Mouse (Mus musculus): Measurements from ENCODE around the gene Teddm1a. TPM values are rescaled to one million over a fixed set of nuclear protein-coding genes. Genes with fewer than 3 reads are reported as not detected.
"Not testable (repeated sequence)": the region's sequence is repeated elsewhere in the genome, so short reads cannot be mapped to it uniquely, and the experiment has no call there.

Teddm1a gene
- not detected in 2 replicates for polyA plus RNA-seq (2014; fragmentation: Nextera tagmentation; extraction: Ambion mirVana)

- Histone ChIP-seq H3K36me3 (ENCODE audit: control insufficient read depth, insufficient read depth, low read length) (no peaks in the 10 kb centered on the region), H3K4me2 (ENCODE audit: low read length) (no peak within 1 kb of the TSS), H3K27me3 (ENCODE audit: control insufficient read depth, insufficient read depth, low read length) (no peaks in the 10 kb centered on the region), H3K9ac (replicated peaks; ENCODE audit: low read length) (no peak within 1 kb of the TSS), H3K9me3 (ENCODE audit: control insufficient read depth, low read length) (no peaks in the 10 kb centered on the region), H3K4me3 (replicated peaks; ENCODE audit: low read depth, low read length) (no peak within 1 kb of the TSS), H3K27ac (replicated peaks; ENCODE audit: low read depth, low read length) (no peak within 1 kb of the TSS), H3K4me1 (ENCODE audit: control insufficient read depth, insufficient read depth, low read length) (0 out of 2 replicates have a peak, but pooled peaks cover 3% of the 10 kb centered on the region)
- no peak for ATAC-seq (ENCODE audit: low FRiP score, low TSS enrichment)
- 86% methylated on average over 4 of the region's 4 CpGs for WGBS
- DNase-seq: no peak
Measured at GRCm38 (mm10) chr1:153891442-153891841, at the start of gene Teddm1a. Teddm1a (plus strand) TSS chr1:153891742.

DNA sequence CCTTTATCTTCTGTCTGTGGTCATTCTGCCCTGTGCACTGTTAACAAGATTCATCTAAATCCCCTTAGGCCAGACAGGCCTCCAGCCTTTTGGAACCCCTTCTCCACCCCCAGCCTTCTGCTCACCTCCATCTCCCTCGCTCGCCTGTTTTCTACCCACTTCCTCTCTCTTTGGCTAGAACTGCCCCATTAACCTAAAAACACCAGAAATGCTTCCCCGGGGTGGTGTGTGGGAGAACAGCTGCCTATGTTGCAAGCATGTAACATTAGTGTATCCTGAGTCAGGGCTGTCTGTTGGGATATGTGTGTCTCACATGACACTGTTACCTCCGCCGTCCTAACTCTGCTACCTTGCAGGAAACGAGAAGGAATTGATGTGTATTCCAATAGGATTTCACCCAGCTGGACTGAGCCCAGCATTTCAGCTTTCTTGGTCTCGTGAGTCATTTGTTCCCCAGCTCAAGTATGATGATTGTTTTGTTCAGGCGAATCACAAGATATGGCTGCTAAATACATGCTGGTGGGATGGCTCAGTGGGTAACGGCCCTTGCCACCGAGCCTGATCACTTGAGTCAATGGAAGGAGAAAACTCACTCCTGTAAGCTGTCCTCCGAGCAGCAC is 49.3 kb upstream of the Teddm1a start:
- no peaks in the 10 kb centered on the region for H3K9me3 ChIP-seq (ENCODE audit: control insufficient read depth, low read length)
- H3K9ac ChIP-seq (replicated peaks; ENCODE audit: low read length): no peak overlapping the region
- H3K4me2 ChIP-seq (ENCODE audit: low read length): no peak overlapping the region
- DNase-seq (no peak), ATAC-seq (ENCODE audit: low FRiP score, low TSS enrichment) (no peak)
- WGBS: 88% methylated on average over 11 of the region's 11 CpGs
- no peak overlapping the region for H3K27ac ChIP-seq (replicated peaks; ENCODE audit: low read depth, low read length)
- no peaks in the 10 kb centered on the region for H3K36me3 ChIP-seq (ENCODE audit: control insufficient read depth, insufficient read depth, low read length)
- H3K4me1 ChIP-seq (ENCODE audit: control insufficient read depth, insufficient read depth, low read length): no peaks in the 10 kb centered on the region
- H3K27me3 ChIP-seq (ENCODE audit: control insufficient read depth, insufficient read depth, low read length): no peaks in the 10 kb centered on the region
- no peak overlapping the region for H3K4me3 ChIP-seq (replicated peaks; ENCODE audit: low read depth, low read length)

GRCm38 (mm10) chr1:153844042-153844441 is 47.5 kb upstream of the Teddm1a start, which contains the start of gene Rgsl1:
Rgsl1 (minus strand) TSS chr1:153844142.
- no peak within 1 kb of the TSS for H3K27ac ChIP-seq (replicated peaks; ENCODE audit: low read depth, low read length)
- 97% methylated on average over 8 of the region's 8 CpGs for WGBS
- H3K4me3 ChIP-seq (replicated peaks; ENCODE audit: low read depth, low read length): no peak within 1 kb of the TSS
- DNase-seq: no peak
- H3K4me2 ChIP-seq (ENCODE audit: low read length): no peak within 1 kb of the TSS
- H3K9ac ChIP-seq (replicated peaks; ENCODE audit: low read length): no peak within 1 kb of the TSS
- no peaks in the 10 kb centered on the region for H3K27me3 ChIP-seq (ENCODE audit: control insufficient read depth, insufficient read depth, low read length)
- no peaks in the 10 kb centered on the region for H3K9me3 ChIP-seq (ENCODE audit: control insufficient read depth, low read length)
- H3K4me1 ChIP-seq (ENCODE audit: control insufficient read depth, insufficient read depth, low read length): no peaks in the 10 kb centered on the region
- H3K36me3 ChIP-seq (ENCODE audit: control insufficient read depth, insufficient read depth, low read length): no peaks in the 10 kb centered on the region
- no peak for ATAC-seq (ENCODE audit: low FRiP score, low TSS enrichment)

GRCm38 (mm10) chr1:153846420-153846819 is 45.1 kb upstream of the Teddm1a start:
- H3K36me3 ChIP-seq (ENCODE audit: control insufficient read depth, insufficient read depth, low read length): no peaks in the 10 kb centered on the region
- no peak overlapping the region for H3K9ac ChIP-seq (replicated peaks; ENCODE audit: low read length)
- ATAC-seq (ENCODE audit: low FRiP score, low TSS enrichment) (no peak), DNase-seq (no peak)
- no peaks in the 10 kb centered on the region for H3K9me3 ChIP-seq (ENCODE audit: control insufficient read depth, low read length)
- 90% methylated on average over 7 of the region's 7 CpGs for WGBS
- no peak overlapping the region for H3K4me2 ChIP-seq (ENCODE audit: low read length)
- H3K4me1 ChIP-seq (ENCODE audit: control insufficient read depth, insufficient read depth, low read length): no peaks in the 10 kb centered on the region
- no peaks in the 10 kb centered on the region for H3K27me3 ChIP-seq (ENCODE audit: control insufficient read depth, insufficient read depth, low read length)
- no peak overlapping the region for H3K4me3 ChIP-seq (replicated peaks; ENCODE audit: low read depth, low read length)
- H3K27ac ChIP-seq (replicated peaks; ENCODE audit: low read depth, low read length): no peak overlapping the region

DNA sequence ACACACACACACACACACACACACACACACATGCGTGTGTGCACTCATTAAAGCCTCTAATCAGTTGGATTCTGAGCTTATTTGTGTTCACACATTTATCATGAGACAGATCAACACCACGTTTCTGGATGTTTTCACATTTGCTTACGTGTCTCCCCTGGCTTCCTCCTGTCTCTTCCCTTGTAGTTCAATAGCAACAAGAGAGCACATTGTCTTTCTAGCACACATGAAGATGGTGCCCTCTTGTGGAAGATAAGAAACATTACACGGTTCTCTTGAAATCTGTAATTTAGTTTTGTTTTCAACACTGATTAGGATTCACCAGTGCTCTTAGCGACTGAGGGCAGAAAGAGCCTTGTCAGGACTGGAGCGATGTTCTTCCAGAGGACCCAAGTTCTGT is 44.7 kb upstream of the Teddm1a start:
- ATAC-seq (ENCODE audit: low FRiP score, low TSS enrichment): no peak
- Histone ChIP-seq H3K4me2 (ENCODE audit: low read length) (no peak overlapping the region), H3K9me3 (ENCODE audit: control insufficient read depth, low read length) (no peaks in the 10 kb centered on the region), H3K27ac (replicated peaks; ENCODE audit: low read depth, low read length) (no peak overlapping the region), H3K9ac (replicated peaks; ENCODE audit: low read length) (no peak overlapping the region), H3K36me3 (ENCODE audit: control insufficient read depth, insufficient read depth, low read length) (no peaks in the 10 kb centered on the region), H3K4me3 (replicated peaks; ENCODE audit: low read depth, low read length) (no peak overlapping the region), H3K4me1 (ENCODE audit: control insufficient read depth, insufficient read depth, low read length) (no peaks in the 10 kb centered on the region), H3K27me3 (ENCODE audit: control insufficient read depth, insufficient read depth, low read length) (no peaks in the 10 kb centered on the region)
- DNase-seq: peak; percentile 84
- WGBS: 34% methylated on average over 6 of the region's 6 CpGs

- not testable (repeated sequence) for H3K9ac ChIP-seq (replicated peaks; ENCODE audit: low read length); DNase-seq; H3K4me1 ChIP-seq (ENCODE audit: control insufficient read depth, insufficient read depth, low read length); H3K9me3 ChIP-seq (ENCODE audit: control insufficient read depth, low read length); H3K27ac ChIP-seq (replicated peaks; ENCODE audit: low read depth, low read length); H3K4me2 ChIP-seq (ENCODE audit: low read length); ATAC-seq (ENCODE audit: low FRiP score, low TSS enrichment); H3K36me3 ChIP-seq (ENCODE audit: control insufficient read depth, insufficient read depth, low read length); H3K27me3 ChIP-seq (ENCODE audit: control insufficient read depth, insufficient read depth, low read length); H3K4me3 ChIP-seq (replicated peaks; ENCODE audit: low read depth, low read length)
- WGBS: 91% methylated on average over 7 of the region's 7 CpGs
Measured at GRCm38 (mm10) chr1:153852696-153853095, 38.8 kb upstream of the Teddm1a start.

DNA sequence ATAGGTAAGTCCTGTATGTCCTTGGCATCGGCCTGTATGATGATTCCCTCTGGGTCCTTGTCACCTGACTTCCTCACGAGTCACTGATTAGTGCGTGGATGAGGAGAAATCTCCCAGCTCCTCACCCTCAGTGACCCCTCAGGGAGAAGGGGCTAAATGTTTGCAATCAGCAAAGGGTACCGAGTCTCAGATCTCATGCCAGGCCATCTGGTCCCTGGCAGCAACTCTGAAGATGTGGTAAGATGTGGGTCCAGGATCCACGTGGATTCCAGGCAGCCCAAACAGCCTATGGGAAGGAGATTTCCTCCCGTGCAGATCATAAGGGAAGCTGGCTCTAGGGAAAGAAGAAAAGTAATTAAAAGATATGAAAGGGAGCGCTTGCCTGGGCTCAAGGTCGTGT is 35.6 kb upstream of the Teddm1a start:
- ATAC-seq (ENCODE audit: low FRiP score, low TSS enrichment) (no peak), DNase-seq (no peak)
- 81% methylated on average over 8 of the region's 8 CpGs for WGBS
- Histone ChIP-seq H3K36me3 (ENCODE audit: control insufficient read depth, insufficient read depth, low read length) (no peaks in the 10 kb centered on the region), H3K27me3 (ENCODE audit: control insufficient read depth, insufficient read depth, low read length) (no peaks in the 10 kb centered on the region), H3K9me3 (ENCODE audit: control insufficient read depth, low read length) (no peaks in the 10 kb centered on the region), H3K9ac (replicated peaks; ENCODE audit: low read length) (no peak overlapping the region), H3K4me2 (ENCODE audit: low read length) (no peak overlapping the region), H3K27ac (replicated peaks; ENCODE audit: low read depth, low read length) (no peak overlapping the region), H3K4me3 (replicated peaks; ENCODE audit: low read depth, low read length) (no peak overlapping the region), H3K4me1 (ENCODE audit: control insufficient read depth, insufficient read depth, low read length) (no peaks in the 10 kb centered on the region)

DNA sequence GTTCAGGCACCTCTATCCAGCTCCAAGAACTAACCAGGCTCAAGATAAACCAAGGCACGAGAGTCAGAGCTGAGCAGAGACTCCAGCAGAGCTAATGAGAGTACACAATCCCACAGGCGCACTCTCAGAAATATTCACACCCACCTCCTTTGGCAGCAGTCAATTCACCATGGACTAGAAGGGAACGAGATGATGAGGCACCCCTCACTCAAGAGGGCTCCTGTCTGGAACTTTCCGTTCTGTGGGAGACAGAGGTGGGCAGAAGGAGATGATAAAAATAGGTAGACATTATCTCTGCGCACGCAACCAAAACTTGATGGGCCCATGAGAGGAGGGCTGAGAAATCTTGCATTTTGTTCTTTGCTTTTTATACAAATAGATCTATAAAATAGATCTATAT is 17.5 kb upstream of the Teddm1a start, which contains the start of gene Teddm1b:
Gene Teddm1b (plus strand): TSS at position 301 of the 400 bp plus-strand sequence.
- no peaks in the 10 kb centered on the region for H3K36me3 ChIP-seq (ENCODE audit: control insufficient read depth, insufficient read depth, low read length)
- H3K4me2 ChIP-seq (ENCODE audit: low read length): no peak within 1 kb of the TSS
- 87% methylated on average over 6 of the region's 6 CpGs for whole genome bisulfite sequencing
- H3K9ac ChIP-seq (replicated peaks; ENCODE audit: low read length): no peak within 1 kb of the TSS
- H3K27ac ChIP-seq (replicated peaks; ENCODE audit: low read depth, low read length): no peak within 1 kb of the TSS
- H3K9me3 ChIP-seq (ENCODE audit: control insufficient read depth, low read length): no peaks in the 10 kb centered on the region
- DNase-seq (no peak), ATAC-seq (ENCODE audit: low FRiP score, low TSS enrichment) (no peak)
- H3K4me3 ChIP-seq (replicated peaks; ENCODE audit: low read depth, low read length): no peak within 1 kb of the TSS
- H3K27me3 ChIP-seq (ENCODE audit: control insufficient read depth, insufficient read depth, low read length): no peaks in the 10 kb centered on the region
- H3K4me1 ChIP-seq (ENCODE audit: control insufficient read depth, insufficient read depth, low read length): no peaks in the 10 kb centered on the region

GRCm38 (mm10) chr1:153880391-153880790 is 11.2 kb upstream of the Teddm1a start:
- not testable (repeated sequence) for ATAC-seq (ENCODE audit: low FRiP score, low TSS enrichment)

More at GRCm38 (mm10) chr1:153880391-153880790, 11.2 kb upstream of the Teddm1a start:
- not testable (repeated sequence) for H3K9ac ChIP-seq (replicated peaks; ENCODE audit: low read length); DNase-seq; H3K9me3 ChIP-seq (ENCODE audit: control insufficient read depth, low read length); H3K27ac ChIP-seq (replicated peaks; ENCODE audit: low read depth, low read length); H3K27me3 ChIP-seq (ENCODE audit: control insufficient read depth, insufficient read depth, low read length); H3K4me3 ChIP-seq (replicated peaks; ENCODE audit: low read depth, low read length); H3K4me2 ChIP-seq (ENCODE audit: low read length); H3K36me3 ChIP-seq (ENCODE audit: control insufficient read depth, insufficient read depth, low read length); H3K4me1 ChIP-seq (ENCODE audit: control insufficient read depth, insufficient read depth, low read length)
- 96% methylated on average over 17 of the region's 17 CpGs for WGBS

Measured in midbrain, embryonic 14.5 days (tissue).